Mouse (Mus musculus) stomach, postnatal 0 days (tissue): Measurements from ENCODE around the gene Lhfpl3.

Source experiments
- CTCF ChIP-seq: IDR thresholded peaks from 2 replicates; pipeline ENCODE4 v1.5.1; 2016; ENCODE audit warnings: antibody characterized with exemption, low read depth, mild to moderate bottlenecking, moderate library complexity
- EP300 ChIP-seq: optimal IDR thresholded peaks from 2 replicates; pipeline ENCODE3; 2016; ENCODE audit warnings: antibody characterized with exemption

DNA sequence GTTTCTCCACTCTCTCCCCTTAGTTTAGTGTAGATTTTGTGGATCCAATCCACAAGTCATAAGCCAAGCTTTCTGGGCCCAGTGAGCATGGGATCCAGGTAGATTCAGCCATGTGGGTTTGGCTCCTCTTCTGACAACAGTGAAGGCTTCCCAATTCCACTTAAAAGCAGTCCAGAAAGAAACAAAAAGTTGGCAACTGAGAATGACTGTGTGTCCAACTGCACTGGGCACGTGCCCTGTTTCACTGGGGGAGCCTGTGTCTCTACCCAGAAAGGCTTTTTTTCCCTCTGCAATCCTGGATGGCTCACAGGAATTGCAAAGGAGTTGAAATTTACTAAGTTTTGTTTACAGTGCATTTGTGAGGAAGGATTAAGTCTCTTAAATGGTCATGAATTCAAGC, 24.9 kb downstream of the Lhfpl3 start:
- TF ChIP-seq EP300 (no peak), CTCF (no peak)
